Mouse (Mus musculus): ENCODE results near the gene Hmgcl. TPM values are rescaled to one million over a fixed set of nuclear protein-coding genes. Genes with fewer than 3 reads are reported as not detected.

Hmgcl gene
- 10 to 100 TPM; 30.5 to 31.9 TPM for total RNA-seq (2021)

GRCm38 (mm10) chr4:135946278-135946658 is at the start of gene Hmgcl:
Hmgcl (plus strand) TSS chr4:135946448.
- intact Hi-C loops (cut with DNase I): loop anchor here (5.0 kb wide), 1 partner anchor 54 kb away; no protein-coding TSS in a partner anchor

GRCm38 (mm10) chr4:135898380-135899049 is 47.7 kb upstream of the Hmgcl start:
- DNase-seq (ENCODE audit: extremely low spot score in 1 of 2, low spot score in 2 of 2): no peak
- intact Hi-C loops (cut with DNase I): no loop called here

More at GRCm38 (mm10) chr4:135946278-135946658, at the start of gene Hmgcl:
- DNase-seq (ENCODE audit: extremely low spot score in 1 of 2, low spot score in 2 of 2): peak; percentile 95 to 97

GRCm38 (mm10) chr4:135899050-135899448 is 47.2 kb upstream of the Hmgcl start:
- no peak for DNase-seq (ENCODE audit: extremely low spot score in 1 of 2, low spot score in 2 of 2)
- intact Hi-C loops (cut with DNase I): no loop called here

- no peak for DNase-seq (ENCODE audit: extremely low spot score in 1 of 2, low spot score in 2 of 2)
- intact Hi-C loops (cut with DNase I): no loop called here
These were observed 46.2 kb upstream of the Hmgcl start for GRCm38 (mm10) chr4:135900008-135900407.

- intact Hi-C loops (cut with DNase I): no loop called here
- no peak for DNase-seq (ENCODE audit: extremely low spot score in 1 of 2, low spot score in 2 of 2)
These were observed 43.5 kb upstream of the Hmgcl start for GRCm38 (mm10) chr4:135902606-135903242.

- DNase-seq (ENCODE audit: extremely low spot score in 1 of 2, low spot score in 2 of 2): no peak
- intact Hi-C loops (cut with DNase I): no loop called here
These were observed 41.4 kb upstream of the Hmgcl start for GRCm38 (mm10) chr4:135904810-135905209.

GRCm38 (mm10) chr4:135906633-135907032 is 39.6 kb upstream of the Hmgcl start:
- no peak for DNase-seq (ENCODE audit: extremely low spot score in 1 of 2, low spot score in 2 of 2)
- intact Hi-C loops (cut with DNase I): no loop called here

- DNase-seq (ENCODE audit: extremely low spot score in 1 of 2, low spot score in 2 of 2): no peak
- intact Hi-C loops (cut with DNase I): no loop called here
These were observed 36.8 kb upstream of the Hmgcl start for GRCm38 (mm10) chr4:135909326-135910066.

- no peak for DNase-seq (ENCODE audit: extremely low spot score in 1 of 2, low spot score in 2 of 2)
- intact Hi-C loops (cut with DNase I): no loop called here
These were observed 34.7 kb upstream of the Hmgcl start for GRCm38 (mm10) chr4:135911531-135911930.

- no peak for DNase-seq (ENCODE audit: extremely low spot score in 1 of 2, low spot score in 2 of 2)
- intact Hi-C loops (cut with DNase I): no loop called here
These were observed 34.1 kb upstream of the Hmgcl start for GRCm38 (mm10) chr4:135912164-135912563.

- no peak for DNase-seq (ENCODE audit: extremely low spot score in 1 of 2, low spot score in 2 of 2)
- intact Hi-C loops (cut with DNase I): no loop called here
These were observed 33.4 kb upstream of the Hmgcl start for GRCm38 (mm10) chr4:135912835-135913234.

GRCm38 (mm10) chr4:135913433-135913832 is 32.8 kb upstream of the Hmgcl start:
- DNase-seq (ENCODE audit: extremely low spot score in 1 of 2, low spot score in 2 of 2): no peak
- intact Hi-C loops (cut with DNase I): no loop called here

GRCm38 (mm10) chr4:135918635-135919279 is 27.5 kb upstream of the Hmgcl start:
- no peak for DNase-seq (ENCODE audit: extremely low spot score in 1 of 2, low spot score in 2 of 2)
- intact Hi-C loops (cut with DNase I): no loop called here

GRCm38 (mm10) chr4:135919280-135919639 is 27.0 kb upstream of the Hmgcl start:
- intact Hi-C loops (cut with DNase I): no loop called here
- DNase-seq (ENCODE audit: extremely low spot score in 1 of 2, low spot score in 2 of 2): no peak

GRCm38 (mm10) chr4:135920304-135921241 is 25.7 kb upstream of the Hmgcl start, which contains the start of gene Fuca1:
Fuca1 (plus strand) TSS chr4:135920735.
- intact Hi-C loops (cut with DNase I): loop anchor here (2.0 kb wide), 1 partner anchor 118 kb away; no protein-coding TSS in a partner anchor
- DNase-seq (ENCODE audit: extremely low spot score in 1 of 2, low spot score in 2 of 2): peak; percentile 93 to 96

- DNase-seq (ENCODE audit: extremely low spot score in 1 of 2, low spot score in 2 of 2): no peak
- intact Hi-C loops (cut with DNase I): loop anchor here (2.0 kb wide), 1 partner anchor 119 kb away; no protein-coding TSS in a partner anchor
These were observed 24.8 kb upstream of the Hmgcl start for GRCm38 (mm10) chr4:135921257-135922120.

- DNase-seq (ENCODE audit: extremely low spot score in 1 of 2, low spot score in 2 of 2): no peak
- intact Hi-C loops (cut with DNase I): no loop called here
These were observed 24.1 kb upstream of the Hmgcl start for GRCm38 (mm10) chr4:135922190-135922589.

All from left cerebral cortex, postnatal 10 days (tissue).